Mouse (Mus musculus): ENCODE results near the gene Slc38a1. TPM values are rescaled to one million over a fixed set of nuclear protein-coding genes. Genes with fewer than 3 reads are reported as not detected.

Gene Slc38a1
- polyA plus RNA-seq, 1 experiment: 88.4 TPM

- H3K9me3 ChIP-seq (replicated peaks; ENCODE audit: control insufficient read depth, insufficient read depth, low read length, poor library complexity, severe bottlenecking): no peaks in the 10 kb centered on the region
- peak overlapping the region; percentile 63 for H3K27ac ChIP-seq (ENCODE audit: insufficient read depth, low read length)
- H3K4me1 ChIP-seq (ENCODE audit: control insufficient read depth, insufficient read depth, low read length): peaks cover 8% of the 10 kb centered on the region
- H3K4me3 ChIP-seq (ENCODE audit: low read depth, low read length): no peak overlapping the region
- peaks cover 14% of the 10 kb centered on the region for H3K36me3 ChIP-seq (ENCODE audit: control insufficient read depth, insufficient read depth, low read length, poor library complexity, severe bottlenecking)
- no peak for TF ChIP-seq CTCF (IDR thresholded peaks at IDR 0.05; ENCODE audit: low read depth, low read length)
- TF ChIP-seq EP300 (IDR thresholded peaks at IDR 0.05; ENCODE audit: insufficient read depth, low read depth, low read length): no peak
- no peak for TF ChIP-seq POLR2A (IDR thresholded peaks at IDR 0.05; ENCODE audit: insufficient read depth, low read length)
- H3K27me3 ChIP-seq (ENCODE audit: control insufficient read depth, insufficient read depth, low read length, poor library complexity, severe bottlenecking): no peaks in the 10 kb centered on the region
- peak overlapping the region; percentile 2; the same call in 1 of the 2 replicates for H3K9ac ChIP-seq (ENCODE audit: low read depth, poor library complexity, severe bottlenecking)
Measured at GRCm38 (mm10) chr15:96593866-96594265, 48.8 kb downstream of the Slc38a1 start.

DNA sequence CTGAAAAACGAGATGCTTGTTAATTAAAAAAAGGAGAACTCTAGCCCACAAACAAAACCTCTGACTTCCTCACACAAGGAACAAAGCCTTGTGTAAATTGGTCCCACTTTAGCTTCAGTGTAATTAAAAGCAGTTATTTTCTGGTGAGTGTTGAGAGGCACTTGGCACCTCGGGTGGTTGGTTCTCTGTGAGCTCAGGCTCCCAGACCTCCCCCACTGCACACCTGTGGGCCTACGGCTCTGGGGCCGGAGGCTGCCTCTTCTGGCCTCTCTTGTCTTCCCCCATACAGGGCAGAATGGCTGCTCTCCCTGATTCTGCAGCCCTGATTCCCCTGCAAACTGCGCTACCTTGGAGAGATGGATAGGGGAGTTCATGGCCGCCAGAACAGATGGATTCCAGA, 49.3 kb downstream of the Slc38a1 start:
- no peak overlapping the region for H3K4me3 ChIP-seq (ENCODE audit: low read depth, low read length)
- H3K9ac ChIP-seq (ENCODE audit: low read depth, poor library complexity, severe bottlenecking): peak overlapping the region; percentile 2; the same call in 1 of the 2 replicates
- no peaks in the 10 kb centered on the region for H3K27me3 ChIP-seq (ENCODE audit: control insufficient read depth, insufficient read depth, low read length, poor library complexity, severe bottlenecking)
- H3K4me1 ChIP-seq (ENCODE audit: control insufficient read depth, insufficient read depth, low read length): peaks cover 8% of the 10 kb centered on the region
- peak overlapping the region; percentile 63; the same call in 1 of the 2 replicates for H3K27ac ChIP-seq (ENCODE audit: insufficient read depth, low read length)
- no peak for TF ChIP-seq POLR2A (IDR thresholded peaks at IDR 0.05; ENCODE audit: insufficient read depth, low read length)
- no peaks in the 10 kb centered on the region for H3K9me3 ChIP-seq (replicated peaks; ENCODE audit: control insufficient read depth, insufficient read depth, low read length, poor library complexity, severe bottlenecking)
- peaks cover 18% of the 10 kb centered on the region for H3K36me3 ChIP-seq (ENCODE audit: control insufficient read depth, insufficient read depth, low read length, poor library complexity, severe bottlenecking)

- H3K9me3 ChIP-seq (replicated peaks; ENCODE audit: control insufficient read depth, insufficient read depth, low read length, poor library complexity, severe bottlenecking): peaks cover under 1% of the 10 kb centered on the region; the same call in 1 of the 2 replicates
- H3K4me3 ChIP-seq (ENCODE audit: low read depth, low read length): no peak overlapping the region
- H3K27me3 ChIP-seq (ENCODE audit: control insufficient read depth, insufficient read depth, low read length, poor library complexity, severe bottlenecking): no peaks in the 10 kb centered on the region
- H3K36me3 ChIP-seq (ENCODE audit: control insufficient read depth, insufficient read depth, low read length, poor library complexity, severe bottlenecking): peaks cover 23% of the 10 kb centered on the region
- H3K9ac ChIP-seq (ENCODE audit: low read depth, poor library complexity, severe bottlenecking): no peak overlapping the region
- H3K27ac ChIP-seq (ENCODE audit: insufficient read depth, low read length): no peak overlapping the region
- no peak for TF ChIP-seq POLR2A (IDR thresholded peaks at IDR 0.05; ENCODE audit: insufficient read depth, low read length)
- TF ChIP-seq EP300 (IDR thresholded peaks at IDR 0.05; ENCODE audit: insufficient read depth, low read depth, low read length): no peak
- TF ChIP-seq CTCF (IDR thresholded peaks at IDR 0.05; ENCODE audit: low read depth, low read length): no peak
- peaks cover 8% of the 10 kb centered on the region for H3K4me1 ChIP-seq (ENCODE audit: control insufficient read depth, insufficient read depth, low read length)
Measured at GRCm38 (mm10) chr15:96592976-96593375, 49.7 kb downstream of the Slc38a1 start.

DNA sequence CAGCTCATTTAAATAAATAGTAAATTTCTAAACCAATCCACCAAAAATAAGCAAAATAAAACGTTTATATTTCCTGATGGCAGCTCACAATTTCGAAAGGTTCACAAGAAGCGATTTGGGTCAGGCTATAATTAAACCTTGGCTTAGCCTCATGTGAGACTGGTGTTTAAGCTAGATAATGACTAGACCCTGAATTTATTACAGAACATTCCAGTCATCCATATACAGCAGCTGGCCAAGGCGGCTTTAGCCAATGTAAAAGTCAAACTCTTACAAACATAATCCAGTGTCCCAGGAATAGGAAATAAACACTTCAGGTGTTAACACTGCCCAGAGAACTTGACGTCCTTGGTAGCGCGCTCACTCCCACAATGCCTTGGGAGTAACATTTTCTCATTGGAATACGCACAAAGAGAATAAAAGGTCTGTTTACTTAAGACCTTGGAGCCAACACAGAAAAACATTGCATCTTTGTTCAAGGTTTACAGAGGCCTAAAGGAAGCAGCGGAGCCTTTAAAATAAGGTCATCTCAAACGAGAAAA, 50.8 kb downstream of the Slc38a1 start:
- Histone ChIP-seq H3K27me3 (ENCODE audit: control insufficient read depth, insufficient read depth, low read length, poor library complexity, severe bottlenecking) (no peaks in the 10 kb centered on the region), H3K4me1 (ENCODE audit: control insufficient read depth, insufficient read depth, low read length) (peaks cover 8% of the 10 kb centered on the region), H3K9ac (ENCODE audit: low read depth, poor library complexity, severe bottlenecking) (no peak overlapping the region), H3K9me3 (replicated peaks; ENCODE audit: control insufficient read depth, insufficient read depth, low read length, poor library complexity, severe bottlenecking) (peaks cover 11% of the 10 kb centered on the region), H3K27ac (ENCODE audit: insufficient read depth, low read length) (no peak overlapping the region), H3K36me3 (ENCODE audit: control insufficient read depth, insufficient read depth, low read length, poor library complexity, severe bottlenecking) (peaks cover 33% of the 10 kb centered on the region), H3K4me3 (ENCODE audit: low read depth, low read length) (no peak overlapping the region)
- TF ChIP-seq EP300 (IDR thresholded peaks at IDR 0.05; ENCODE audit: insufficient read depth, low read depth, low read length) (no peak), CTCF (IDR thresholded peaks at IDR 0.05; ENCODE audit: low read depth, low read length) (no peak), POLR2A (IDR thresholded peaks at IDR 0.05; ENCODE audit: insufficient read depth, low read length) (no peak)

GRCm38 (mm10) chr15:96588996-96589657, 53.6 kb downstream of the Slc38a1 start:
- no peak overlapping the region for H3K4me3 ChIP-seq (ENCODE audit: low read depth, low read length)
- TF ChIP-seq POLR2A (IDR thresholded peaks at IDR 0.05; ENCODE audit: insufficient read depth, low read length) (no peak), CTCF (IDR thresholded peaks at IDR 0.05; ENCODE audit: low read depth, low read length) (no peak), EP300 (IDR thresholded peaks at IDR 0.05; ENCODE audit: insufficient read depth, low read depth, low read length) (no peak)
- H3K27me3 ChIP-seq (ENCODE audit: control insufficient read depth, insufficient read depth, low read length, poor library complexity, severe bottlenecking): no peaks in the 10 kb centered on the region
- H3K27ac ChIP-seq (ENCODE audit: insufficient read depth, low read length): no peak overlapping the region
- peaks cover 60% of the 10 kb centered on the region for H3K36me3 ChIP-seq (ENCODE audit: control insufficient read depth, insufficient read depth, low read length, poor library complexity, severe bottlenecking)
- peaks cover 37% of the 10 kb centered on the region for H3K9me3 ChIP-seq (replicated peaks; ENCODE audit: control insufficient read depth, insufficient read depth, low read length, poor library complexity, severe bottlenecking)
- peaks cover under 1% of the 10 kb centered on the region for H3K4me1 ChIP-seq (ENCODE audit: control insufficient read depth, insufficient read depth, low read length)
- no peak overlapping the region for H3K9ac ChIP-seq (ENCODE audit: low read depth, poor library complexity, severe bottlenecking)

DNA sequence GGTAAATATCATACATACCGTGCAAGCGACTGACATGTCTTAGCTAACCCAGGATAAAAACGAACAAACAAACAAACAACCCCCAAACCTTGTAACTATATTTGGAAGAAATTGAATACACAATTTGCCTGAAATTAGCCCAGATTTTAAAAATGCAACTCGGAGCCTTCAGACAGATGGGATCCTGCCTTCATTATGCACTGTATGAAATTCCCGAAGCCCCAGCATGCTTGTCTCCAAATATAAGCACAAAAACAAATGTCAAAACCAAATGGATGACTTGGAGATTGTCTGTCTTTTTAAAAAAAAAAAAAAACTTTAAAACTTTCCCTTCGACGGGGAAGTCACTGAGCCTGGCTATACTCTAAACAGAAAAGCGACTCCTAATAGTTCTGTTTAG, 54.7 kb downstream of the Slc38a1 start:
- TF ChIP-seq EP300 (IDR thresholded peaks at IDR 0.05; ENCODE audit: insufficient read depth, low read depth, low read length) (no peak), POLR2A (IDR thresholded peaks at IDR 0.05; ENCODE audit: insufficient read depth, low read length) (no peak), CTCF (IDR thresholded peaks at IDR 0.05; ENCODE audit: low read depth, low read length) (no peak)
- Histone ChIP-seq H3K27ac (ENCODE audit: insufficient read depth, low read length) (no peak overlapping the region), H3K9me3 (replicated peaks; ENCODE audit: control insufficient read depth, insufficient read depth, low read length, poor library complexity, severe bottlenecking) (peaks cover 47% of the 10 kb centered on the region), H3K4me3 (ENCODE audit: low read depth, low read length) (no peak overlapping the region), H3K27me3 (ENCODE audit: control insufficient read depth, insufficient read depth, low read length, poor library complexity, severe bottlenecking) (no peaks in the 10 kb centered on the region), H3K4me1 (ENCODE audit: control insufficient read depth, insufficient read depth, low read length) (no peaks in the 10 kb centered on the region), H3K9ac (ENCODE audit: low read depth, poor library complexity, severe bottlenecking) (no peak overlapping the region), H3K36me3 (ENCODE audit: control insufficient read depth, insufficient read depth, low read length, poor library complexity, severe bottlenecking) (peaks cover 70% of the 10 kb centered on the region)

All from ES-Bruce4 (cell line).